Mouse (Mus musculus) embryo, embryonic 10.5 days (tissue): ENCODE measurements at regions not wholly inside any gene's neighbourhood (a gene's known extent, or its start where the extent isn't known, plus 50 kb on each side); places are given as distances from the start of the nearest gene placed in this dataset.

Experiments
- DNase-seq: peaks from one replicate; pipeline ENCODE4 v3.0.0-alpha.2; 2015; ENCODE audit warnings: low spot score

- DNase-seq: no peak
Measured at GRCm38 (mm10) chr4:125765171-125765570, 259.2 kb upstream of the Csf3r start.

- no peak for DNase-seq
Measured at GRCm38 (mm10) chr4:125777126-125777525, 247.2 kb upstream of the Csf3r start.

GRCm38 (mm10) chr4:125780113-125780512, 244.2 kb upstream of the Csf3r start:
- peak; percentile 12 for DNase-seq

GRCm38 (mm10) chr4:125780921-125781487, 243.3 kb upstream of the Csf3r start:
- DNase-seq: peak; percentile 41

GRCm38 (mm10) chr4:125782346-125782745, 242.0 kb upstream of the Csf3r start:
- DNase-seq: no peak

- DNase-seq: no peak
Measured at GRCm38 (mm10) chr4:125786083-125786482, 238.3 kb upstream of the Csf3r start.

GRCm38 (mm10) chr4:125794679-125795078, 229.7 kb upstream of the Csf3r start:
- DNase-seq: no peak

GRCm38 (mm10) chr4:125807923-125808322, 216.4 kb upstream of the Csf3r start:
- no peak for DNase-seq

- DNase-seq: peak; percentile 48
Measured at GRCm38 (mm10) chr4:125809446-125810108, 214.8 kb upstream of the Csf3r start.

GRCm38 (mm10) chr4:125810247-125810646, 214.1 kb upstream of the Csf3r start:
- no peak for DNase-seq

GRCm38 (mm10) chr4:125814311-125814710, 210.0 kb upstream of the Csf3r start:
- DNase-seq: no peak

GRCm38 (mm10) chr4:125815276-125815675, 209.1 kb upstream of the Csf3r start:
- peak; percentile 50 for DNase-seq

- DNase-seq: no peak
Measured at GRCm38 (mm10) chr4:125824525-125824924, 199.8 kb upstream of the Csf3r start.

- no peak for DNase-seq
Measured at GRCm38 (mm10) chr4:125826416-125826815, 197.9 kb upstream of the Csf3r start.

- peak; percentile 92 for DNase-seq
Measured at GRCm38 (mm10) chr4:125835250-125835649, 189.1 kb upstream of the Csf3r start.

- no peak for DNase-seq
Measured at GRCm38 (mm10) chr4:125847568-125847967, 176.8 kb upstream of the Csf3r start.

GRCm38 (mm10) chr4:125850300-125850699, 174.1 kb upstream of the Csf3r start:
- peak; percentile 75 for DNase-seq

GRCm38 (mm10) chr4:125852545-125852944, 171.8 kb upstream of the Csf3r start:
- no peak for DNase-seq

- DNase-seq: no peak
Measured at GRCm38 (mm10) chr4:125855983-125856591, 168.3 kb upstream of the Csf3r start.

- DNase-seq: no peak
Measured at GRCm38 (mm10) chr4:125856781-125857180, 167.6 kb upstream of the Csf3r start.

- peak; percentile 38 for DNase-seq
Measured at GRCm38 (mm10) chr4:125865057-125865456, 159.3 kb upstream of the Csf3r start.

- DNase-seq: no peak
Measured at GRCm38 (mm10) chr4:125865728-125866127, 158.6 kb upstream of the Csf3r start.

GRCm38 (mm10) chr4:125871211-125871610, 153.1 kb upstream of the Csf3r start:
- DNase-seq: no peak
